10 mouse cellular contexts compared by ENCODE assay signal in the genomic region with DNA sequence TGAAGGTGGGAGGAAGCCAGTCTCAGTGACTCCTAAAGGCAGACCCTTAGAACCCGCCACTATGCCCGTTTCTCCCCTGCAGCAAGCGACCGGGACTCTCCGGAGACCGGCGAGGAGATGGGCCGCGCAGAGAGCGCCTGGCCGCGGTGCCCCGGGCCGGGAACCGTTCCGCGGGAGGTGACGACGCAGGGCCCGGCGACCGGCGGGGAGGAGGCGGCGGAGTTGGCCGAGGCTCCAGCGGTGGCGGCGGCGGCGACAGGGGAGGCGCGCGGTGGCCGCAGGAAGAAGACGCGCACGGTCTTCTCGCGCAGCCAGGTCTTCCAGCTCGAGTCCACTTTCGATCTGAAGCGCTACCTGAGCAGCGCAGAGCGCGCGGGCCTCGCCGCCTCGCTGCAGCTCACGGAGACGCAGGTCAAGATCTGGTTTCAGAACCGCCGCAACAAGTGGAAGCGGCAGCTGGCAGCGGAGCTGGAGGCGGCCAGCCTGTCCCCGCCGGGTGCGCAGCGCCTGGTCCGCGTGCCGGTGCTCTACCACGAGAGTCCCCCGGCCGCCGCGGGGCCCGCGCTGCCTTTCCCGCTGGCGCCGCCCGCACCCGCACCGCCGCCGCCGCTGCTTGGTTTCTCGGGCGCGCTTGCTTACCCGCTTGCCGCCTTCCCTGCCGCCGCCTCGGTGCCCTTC. TPM values are rescaled to one million over a fixed set of nuclear protein-coding genes. Genes with fewer than 3 reads are reported as not detected.
DNase-seq lines count a peak whose midpoint lies in the region; ATAC-seq and TF ChIP-seq lines count a peak whose summit lies in the region.
"Had no signal": no experiment of that assay in that cellular context is flagged by ENCODE, and none has a peak within 500 bp of the region (broad histone marks: within the 10 kb centered on the region; RNA-seq: fewer than 3 reads in every experiment).

No protein-coding gene starts in this region.

- TF ChIP-seq POLR2A in kidney, adult 2 months (IDR thresholded peaks at IDR 0.05; ENCODE audit: low read depth, low read length), result no peak

- peak overlapping the region; percentile 25; the same call in 1 of the 2 replicates for H3K4me3 ChIP-seq in kidney, adult 2 months (ENCODE audit: insufficient read depth, low read depth, low read length)
- peak overlapping the region; percentile 13 for H3K4me3 ChIP-seq in brown adipose tissue, adult 24 weeks (ENCODE audit: insufficient read depth, low read depth, low read length)
- peak overlapping the region; percentile 17; the same call in 1 of the 2 replicates for H3K4me3 ChIP-seq in hindbrain, embryonic 15.5 days
- H3K4me3 ChIP-seq in midbrain, postnatal 0 days (ENCODE audit: low read depth, low read length), result peak overlapping the region; percentile 19

- no peak overlapping the region for H3K9ac ChIP-seq in hindbrain, embryonic 15.5 days
- H3K9ac ChIP-seq in midbrain, postnatal 0 days (replicated peaks; ENCODE audit: low read length, poor library complexity, severe bottlenecking), result no peak overlapping the region

- 1% methylated on average over 87 of the region's 88 CpGs for WGBS in kidney, adult 2 months
- under 1% methylated on average over 83 of the region's 88 CpGs for WGBS in hindbrain, embryonic 15.5 days
- WGBS in midbrain, postnatal 0 days, result 1% methylated on average over 67 of the region's 88 CpGs

- peak overlapping the region; percentile 44 for H3K4me2 ChIP-seq in hindbrain, embryonic 15.5 days
- H3K4me2 ChIP-seq in midbrain, postnatal 0 days (ENCODE audit: low read depth, low read length, poor library complexity, severe bottlenecking), result peak overlapping the region; percentile 48

- no peaks in the 10 kb centered on the region for H3K4me1 ChIP-seq in kidney, adult 2 months (ENCODE audit: control insufficient read depth, insufficient read depth, low read length)
- H3K4me1 ChIP-seq in brown adipose tissue, adult 24 weeks (ENCODE audit: control insufficient read depth, insufficient read depth, insufficient read length, low read length), result no peaks in the 10 kb centered on the region
- H3K4me1 ChIP-seq in hindbrain, embryonic 15.5 days (replicated peaks), result peaks cover 22% of the 10 kb centered on the region
- H3K4me1 ChIP-seq in midbrain, postnatal 0 days (ENCODE audit: insufficient read depth, low read length), result peaks cover 3% of the 10 kb centered on the region; the same call in 1 of the 2 replicates

- no peaks in the 10 kb centered on the region for H3K9me3 ChIP-seq in hindbrain, embryonic 15.5 days
- H3K9me3 ChIP-seq in midbrain, postnatal 0 days (ENCODE audit: low read length), result no peaks in the 10 kb centered on the region

- TF ChIP-seq CTCF in kidney, adult 2 months (conservative IDR thresholded peaks at IDR 0.05; ENCODE audit: insufficient read depth, insufficient read length, low read depth, low read length), result no peak
- 0 out of 2 replicates have a peak, but pooled peaks have one; percentile 10 for TF ChIP-seq CTCF in midbrain, postnatal 0 days (IDR thresholded peaks at IDR 0.05)

- H3K36me3 ChIP-seq in kidney, adult 2 months (ENCODE audit: control insufficient read depth, insufficient read depth, low read length), result no peaks in the 10 kb centered on the region
- H3K36me3 ChIP-seq in hindbrain, embryonic 15.5 days, result no peaks in the 10 kb centered on the region
- no peaks in the 10 kb centered on the region for H3K36me3 ChIP-seq in midbrain, postnatal 0 days (ENCODE audit: insufficient read depth, low read length)

- no peak overlapping the region for H3K27ac ChIP-seq in kidney, adult 2 months (ENCODE audit: insufficient read depth, low read depth, low read length)
- no peak overlapping the region for H3K27ac ChIP-seq in brown adipose tissue, adult 24 weeks (replicated peaks; ENCODE audit: low read depth, low read length)
- no peak overlapping the region for H3K27ac ChIP-seq in hindbrain, embryonic 15.5 days (replicated peaks)
- no peak overlapping the region for H3K27ac ChIP-seq in midbrain, postnatal 0 days (ENCODE audit: low read depth, low read length)

- peaks cover 5% of the 10 kb centered on the region for H3K27me3 ChIP-seq in kidney, adult 2 months (replicated peaks; ENCODE audit: control insufficient read depth, insufficient read depth, low read length)
- H3K27me3 ChIP-seq in hindbrain, embryonic 15.5 days, result peaks cover 93% of the 10 kb centered on the region
- peaks cover 93% of the 10 kb centered on the region for H3K27me3 ChIP-seq in midbrain, postnatal 0 days (ENCODE audit: insufficient read depth, low read length)

- no peak for ATAC-seq in hindbrain, embryonic 15.5 days (ENCODE audit: low FRiP score, low read depth)
- ATAC-seq in midbrain, postnatal 0 days (ENCODE audit: low FRiP score), result no peak

- peak; percentile 14 for DNase-seq in kidney, adult 2 months
- DNase-seq in kidney, postnatal 10 days, result no peak
- no peak for DNase-seq in midbrain, postnatal 0 days (ENCODE audit: low spot score)
- no peak for DNase-seq in layer of hippocampus, adult 11-12 months (ENCODE audit: low spot score)
- no peak for DNase-seq in cerebellum, postnatal 14 days
- no peak for DNase-seq in natural killer cell, adult 2 months (ENCODE audit: low spot score in 2 of 2)
- DNase-seq: spleen, adult 18-20 months had no signal

RNA-seq across cellular contexts. Expression of gene Hmx1, which starts 2.9 kb away (rescaled TPM):
- polyA plus RNA-seq in kidney, adult 2 months (2012; rRNA removed), result 0.19 TPM in 1 of 2 replicates, not detected in the other
- not detected in 2 replicates for polyA plus RNA-seq in brown adipose tissue, adult 24 weeks (2012; ENCODE audit: insufficient read depth, insufficient read length, missing spikeins)
- polyA plus RNA-seq in hindbrain, embryonic 15.5 days (2015; fragmentation: Nextera tagmentation; extraction: Ambion mirVana), result 0.47 TPM in 1 of 2 replicates, not detected in the other
- not detected in 2 replicates for total RNA-seq in midbrain, postnatal 0 days (2014; rRNA removed)
- not detected in 2 replicates for polyA plus RNA-seq in midbrain, postnatal 0 days (2015; fragmentation: Nextera tagmentation; extraction: Ambion mirVana)
- total RNA-seq: heart, postnatal 36 days had no signal
